Mouse (Mus musculus): ENCODE measurements around the gene Svopl.

The Svopl gene

GRCm38 (mm10) chr6:38046838-38047237, at the start of gene Svopl:
Svopl (minus strand) TSS chr6:38046996.
- no peak for DNase-seq

- DNase-seq, result no peak
Observed at GRCm38 (mm10) chr6:38094701-38095100, 47.9 kb upstream of the Svopl start.

- no peak for DNase-seq
Observed at GRCm38 (mm10) chr6:38092539-38092938, 45.7 kb upstream of the Svopl start.

GRCm38 (mm10) chr6:38087242-38088026, 40.6 kb upstream of the Svopl start:
- no peak for DNase-seq

- DNase-seq, result no peak
Observed at GRCm38 (mm10) chr6:38083204-38083603, 36.4 kb upstream of the Svopl start.

GRCm38 (mm10) chr6:38081727-38082341, 35.0 kb upstream of the Svopl start:
- DNase-seq, result peak; percentile 47

GRCm38 (mm10) chr6:38080364-38080763, 33.6 kb upstream of the Svopl start:
- DNase-seq, result no peak

GRCm38 (mm10) chr6:38073592-38073991, 26.8 kb upstream of the Svopl start:
- DNase-seq, result no peak

GRCm38 (mm10) chr6:38072137-38072796, 25.5 kb upstream of the Svopl start:
- DNase-seq, result no peak

- no peak for DNase-seq
Observed at GRCm38 (mm10) chr6:38071256-38071655, 24.5 kb upstream of the Svopl start.

GRCm38 (mm10) chr6:38066215-38066614, 19.4 kb upstream of the Svopl start:
- peak; percentile 73 for DNase-seq

GRCm38 (mm10) chr6:38065501-38066122, 18.8 kb upstream of the Svopl start:
- DNase-seq, result no peak

- DNase-seq, result no peak
Observed at GRCm38 (mm10) chr6:38065122-38065500, 18.3 kb upstream of the Svopl start.

- DNase-seq, result no peak
Observed at GRCm38 (mm10) chr6:38064621-38065020, 17.8 kb upstream of the Svopl start.

- no peak for DNase-seq
Observed at GRCm38 (mm10) chr6:38058805-38059204, 12.0 kb upstream of the Svopl start.

GRCm38 (mm10) chr6:38055471-38056330, 8.9 kb upstream of the Svopl start:
- no peak for DNase-seq

- DNase-seq, result no peak
Observed at GRCm38 (mm10) chr6:38049601-38050000, 2.8 kb upstream of the Svopl start.

- DNase-seq, result peak; percentile 58
Observed at GRCm38 (mm10) chr6:38048800-38049561, 2.2 kb upstream of the Svopl start.

GRCm38 (mm10) chr6:38048003-38048402, 1.2 kb upstream of the Svopl start:
- DNase-seq, result no peak

- peak; percentile 43 for DNase-seq
Observed at GRCm38 (mm10) chr6:38032801-38033566, 13.8 kb downstream of the Svopl start.

Data from lung, postnatal 10 days (tissue).